ENCODE assay signal across 25 mouse cellular contexts in the genomic region with DNA sequence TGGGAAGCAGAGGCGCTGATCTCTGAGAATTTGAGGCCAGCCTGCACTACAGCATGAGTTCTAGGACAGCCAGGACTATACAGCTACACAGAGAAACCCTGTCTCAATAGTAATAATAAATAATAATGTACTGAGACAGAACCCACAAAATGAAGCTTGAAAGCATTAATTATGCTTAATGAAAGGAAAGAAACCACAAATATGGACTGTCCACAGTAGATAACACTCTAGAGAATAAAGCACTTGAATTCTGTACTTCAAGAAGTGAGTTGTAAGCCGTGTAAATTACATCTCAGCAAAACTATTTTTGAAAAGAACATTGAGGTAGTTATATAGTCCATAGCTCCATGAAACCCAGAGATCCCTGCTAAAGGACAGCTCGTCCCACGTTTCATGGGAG. TPM values are rescaled to one million over a fixed set of nuclear protein-coding genes. Genes with fewer than 3 reads are reported as not detected.
DNase-seq lines count a peak whose midpoint lies in the region; ATAC-seq and TF ChIP-seq lines count a peak whose summit lies in the region.
"Had no signal": no experiment of that assay in that cellular context is flagged by ENCODE, and none has a peak within 500 bp of the region (broad histone marks: within the 10 kb centered on the region; RNA-seq: fewer than 3 reads in every experiment).

No protein-coding gene starts in this region.

- peak overlapping the region; percentile 33; the same call in 1 of the 2 replicates for H3K9ac ChIP-seq in heart, embryonic 13.5 days
- no peak overlapping the region for H3K9ac ChIP-seq in heart, postnatal 0 days (replicated peaks; ENCODE audit: low read depth, low read length)
- H3K9ac ChIP-seq in heart, embryonic 11.5 days (ENCODE audit: low read depth, low read length), result no peak overlapping the region
- H3K9ac ChIP-seq: embryonic facial prominence, embryonic 12.5 days; forebrain, embryonic 13.5 days; forebrain, embryonic 15.5 days; forebrain, postnatal 0 days had no signal

- peak overlapping the region; percentile 87 for H3K27ac ChIP-seq in gastrocnemius, adult 2 months
- H3K27ac ChIP-seq in heart, embryonic 13.5 days (replicated peaks), result peak overlapping the region; percentile 48; the same call in 1 of the 2 replicates
- 0 out of 2 replicates have a peak overlapping the region, but pooled peaks have one; percentile 52 for H3K27ac ChIP-seq in heart, postnatal 0 days (ENCODE audit: low read depth)
- no peak overlapping the region for H3K27ac ChIP-seq in heart, embryonic 11.5 days (ENCODE audit: low read depth, low read length)
- H3K27ac ChIP-seq: embryonic facial prominence, embryonic 10.5 days; embryonic facial prominence, embryonic 12.5 days; forebrain, embryonic 13.5 days; forebrain, embryonic 15.5 days had no signal

- TF ChIP-seq CTCF in gastrocnemius, adult 2 months (IDR thresholded peaks at IDR 0.05), result no peak
- TF ChIP-seq CTCF in heart, postnatal 0 days (IDR thresholded peaks at IDR 0.05; ENCODE audit: low read depth), result no peak

- TF ChIP-seq EP300 in heart, postnatal 0 days (IDR thresholded peaks at IDR 0.05; ENCODE audit: low read depth), result no peak

- no peak for ATAC-seq in heart, embryonic 13.5 days (ENCODE audit: extremely low read depth, insufficient number of reproducible peaks, low FRiP score, low TSS enrichment)
- ATAC-seq in heart, postnatal 0 days (ENCODE audit: insufficient read depth, low read depth), result no peak
- no peak for ATAC-seq in heart, embryonic 11.5 days (replicated peaks; ENCODE audit: insufficient number of reproducible peaks, low FRiP score, low TSS enrichment)
- ATAC-seq: activated CD4-positive, CD25-positive, alpha-beta regulatory T cell, adult 4 months; CD4-positive, CD25-positive, alpha-beta regulatory T cell, adult 4 months; forebrain, embryonic 13.5 days; forebrain, embryonic 15.5 days; forebrain, postnatal 0 days had no signal

- WGBS in heart, embryonic 13.5 days, result 84% methylated on average over 4 of the region's 4 CpGs
- WGBS in heart, postnatal 0 days, result 72% methylated on average over 4 of the region's 4 CpGs
- WGBS in heart, embryonic 11.5 days (ENCODE audit: insufficient replicate concordance), result 81% methylated on average over 4 of the region's 4 CpGs

- H3K4me1 ChIP-seq in heart, embryonic 13.5 days, result peaks cover 77% of the 10 kb centered on the region
- peaks cover 56% of the 10 kb centered on the region for H3K4me1 ChIP-seq in heart, postnatal 0 days (ENCODE audit: control insufficient read depth, insufficient read depth)
- peaks cover 34% of the 10 kb centered on the region for H3K4me1 ChIP-seq in heart, embryonic 11.5 days (ENCODE audit: control insufficient read depth, insufficient read depth, low read length)

- no peaks in the 10 kb centered on the region for H3K9me3 ChIP-seq in heart, embryonic 13.5 days
- H3K9me3 ChIP-seq in heart, postnatal 0 days (replicated peaks; ENCODE audit: control insufficient read depth, low read length), result no peaks in the 10 kb centered on the region
- no peaks in the 10 kb centered on the region for H3K9me3 ChIP-seq in heart, embryonic 11.5 days (replicated peaks; ENCODE audit: control insufficient read depth, low read length)
- H3K9me3 ChIP-seq: embryonic facial prominence, embryonic 10.5 days; embryonic facial prominence, embryonic 12.5 days; forebrain, embryonic 13.5 days; forebrain, embryonic 15.5 days; G1E had no signal

- no peak overlapping the region for H3K4me3 ChIP-seq in gastrocnemius, adult 2 months
- H3K4me3 ChIP-seq in heart, embryonic 13.5 days, result no peak overlapping the region
- no peak overlapping the region for H3K4me3 ChIP-seq in heart, postnatal 0 days (ENCODE audit: low read depth, low read length)
- H3K4me3 ChIP-seq in heart, embryonic 11.5 days (ENCODE audit: low read depth, low read length), result no peak overlapping the region
- H3K4me3 ChIP-seq: embryonic facial prominence, embryonic 10.5 days; embryonic facial prominence, embryonic 12.5 days; forebrain, embryonic 13.5 days; forebrain, embryonic 15.5 days had no signal

- peaks cover 18% of the 10 kb centered on the region for H3K36me3 ChIP-seq in heart, embryonic 13.5 days
- H3K36me3 ChIP-seq in heart, postnatal 0 days (replicated peaks; ENCODE audit: control insufficient read depth, insufficient read depth, low read length), result peaks cover 10% of the 10 kb centered on the region
- H3K36me3 ChIP-seq in heart, embryonic 11.5 days (ENCODE audit: control insufficient read depth, insufficient read depth, low read length), result no peaks in the 10 kb centered on the region; the same call in 1 of the 2 replicates

- no peak for DNase-seq in gastrocnemius, adult 2 months
- no peak for DNase-seq in gastrocnemius, postnatal 14 days
- no peak for DNase-seq in heart, postnatal 4 days
- DNase-seq in heart, postnatal 0 days (ENCODE audit: low spot score), result no peak
- DNase-seq in cerebellum, adult 11 months, result no peak
- DNase-seq: adrenal gland, adult 8-10 months; adrenal gland, postnatal 14 days; adrenal gland, postnatal 36 days; B cell, adult 2 months; cerebellum, adult 11-12 months; cerebellum, adult 2 months; cerebellum, adult 9-10 months; cerebellum, postnatal 10 days; cerebellum, postnatal 25 days; forebrain, postnatal 0 days had no signal

- no peaks in the 10 kb centered on the region for H3K27me3 ChIP-seq in heart, embryonic 13.5 days (replicated peaks)
- no peaks in the 10 kb centered on the region for H3K27me3 ChIP-seq in heart, postnatal 0 days (ENCODE audit: control insufficient read depth, insufficient read depth, low read length)
- no peaks in the 10 kb centered on the region for H3K27me3 ChIP-seq in heart, embryonic 11.5 days (ENCODE audit: control insufficient read depth, insufficient read depth, low read length)
- H3K27me3 ChIP-seq: CH12.LX; embryonic facial prominence, embryonic 12.5 days; forebrain, embryonic 13.5 days; forebrain, embryonic 15.5 days had no signal

- intact Hi-C loops in gastrocnemius, adult 2 months (cut with DNase I), result no loop called here
- intact Hi-C loops in gastrocnemius, postnatal 14 days (cut with DNase I; ENCODE audit: low total_unique reads), result no loop called here

- no peak overlapping the region for H3K4me2 ChIP-seq in heart, embryonic 13.5 days
- no peak overlapping the region for H3K4me2 ChIP-seq in heart, postnatal 0 days (ENCODE audit: low read depth, low read length)
- no peak overlapping the region for H3K4me2 ChIP-seq in heart, embryonic 11.5 days
- H3K4me2 ChIP-seq: embryonic facial prominence, embryonic 12.5 days; forebrain, embryonic 13.5 days; forebrain, embryonic 15.5 days had no signal

RNA-seq across cellular contexts. Expression of gene Cnst, which starts 38.0 kb away (rescaled TPM):
- total RNA-seq in gastrocnemius, adult 2 months (2021), result 10 to 100 TPM; 34.7 to 40.0 TPM
- total RNA-seq in gastrocnemius, postnatal 14 days (2021), result 10 to 100 TPM; 23.4 to 25.9 TPM
- polyA plus RNA-seq in heart, embryonic 13.5 days (2015; fragmentation: Nextera tagmentation; extraction: Ambion mirVana), result 16.0 and 16.6 TPM in 2 replicates
- 10 to 100 TPM; 31.6 to 31.8 TPM for total RNA-seq in heart, postnatal 4 days (2021)
- 21.4 and 33.7 TPM in 2 replicates for total RNA-seq in heart, postnatal 0 days (2014; rRNA removed; ENCODE audit: low replicate concordance)
- 19.6 and 21.5 TPM in 2 replicates for polyA plus RNA-seq in heart, postnatal 0 days (2015; fragmentation: Nextera tagmentation; extraction: Ambion mirVana)
- 13.2 and 17.1 TPM in 2 replicates for polyA plus RNA-seq in heart, embryonic 11.5 days (2014; fragmentation: Nextera tagmentation; extraction: Ambion mirVana)

RNA-seq across cellular contexts. Expression of gene Tfb2m, which starts 38.2 kb away (rescaled TPM):
- total RNA-seq in gastrocnemius, adult 2 months (2021), result 10 to 100 TPM; 39.8 to 41.5 TPM
- 10 to 100 TPM; 26.0 to 27.7 TPM for total RNA-seq in gastrocnemius, postnatal 14 days (2021)
- 20.2 and 24.8 TPM in 2 replicates for polyA plus RNA-seq in heart, embryonic 13.5 days (2015; fragmentation: Nextera tagmentation; extraction: Ambion mirVana)
- 10 to 100 TPM; 23.0 to 25.1 TPM for total RNA-seq in heart, postnatal 4 days (2021)
- total RNA-seq in heart, postnatal 0 days (2014; rRNA removed; ENCODE audit: low replicate concordance), result 15.9 and 20.4 TPM in 2 replicates
- 34.7 and 37.3 TPM in 2 replicates for polyA plus RNA-seq in heart, postnatal 0 days (2015; fragmentation: Nextera tagmentation; extraction: Ambion mirVana)
- 20.7 and 30.6 TPM in 2 replicates for polyA plus RNA-seq in heart, embryonic 11.5 days (2014; fragmentation: Nextera tagmentation; extraction: Ambion mirVana)
